Mouse (Mus musculus) heart, postnatal 0 days (tissue): ENCODE measurements around the gene Fcer1a. TPM values are rescaled to one million over a fixed set of nuclear protein-coding genes. Genes with fewer than 3 reads are reported as not detected.
"Not testable (repeated sequence)": the region's sequence is repeated elsewhere in the genome, so short reads cannot be mapped to it uniquely, and the experiment has no call there.

Source experiments
- ATAC-seq: fragments of 200-750 bp; cut with Nextera tagmentation; 2 replicates; pipeline ENCODE4 v1.8.0; 2017; ENCODE audit warnings: low read depth, moderate number of reproducible peaks, moderate library complexity; ENCODE audit not compliant: insufficient read depth
- DNase-seq: peaks from one replicate; pipeline ENCODE4 v3.0.0-alpha.2; 2016; ENCODE audit warnings: low spot score
- H3K27ac ChIP-seq: fragments of 300-500 bp; sonication (generic); 2 replicates; pipeline ENCODE4 v1.5.1; 2014; ENCODE audit warnings: low read depth, mild to moderate bottlenecking
- H3K27me3 ChIP-seq: fragments of 300-500 bp; sonication (generic); 2 replicates; pipeline ENCODE4 v1.6.1; 2014; ENCODE audit warnings: low read length, mixed read lengths; ENCODE audit not compliant: control insufficient read depth, insufficient read depth
- H3K36me3 ChIP-seq: fragments of 300-500 bp; sonication (generic); replicated peaks from 2 replicates; pipeline ENCODE4 v1.6.1; 2014; ENCODE audit warnings: low read length, mixed read lengths; ENCODE audit not compliant: control insufficient read depth, insufficient read depth
- H3K4me1 ChIP-seq: fragments of 300-500 bp; sonication (generic); 2 replicates; pipeline ENCODE4 v1.6.1; 2014; ENCODE audit warnings: antibody characterized with exemption; ENCODE audit not compliant: control insufficient read depth, insufficient read depth
- H3K4me2 ChIP-seq: fragments of 300-500 bp; sonication (generic); 2 replicates; pipeline ENCODE4 v1.6.1; 2014; ENCODE audit warnings: low read depth, mild to moderate bottlenecking, low read length, moderate library complexity
- H3K4me3 ChIP-seq: fragments of 300-500 bp; sonication (generic); 2 replicates; pipeline ENCODE4 v1.5.1; 2014; ENCODE audit warnings: low read depth, low read length
- H3K9ac ChIP-seq: fragments of 300-500 bp; sonication (generic); replicated peaks from 2 replicates; pipeline ENCODE4 v1.6.1; 2014; ENCODE audit warnings: low read depth, low read length, mixed read lengths
- H3K9me3 ChIP-seq: fragments of 300-500 bp; sonication (generic); replicated peaks from 2 replicates; pipeline ENCODE4 v1.6.1; 2016; ENCODE audit warnings: low read length; ENCODE audit not compliant: control insufficient read depth
- CTCF ChIP-seq: IDR thresholded peaks from 2 replicates; pipeline ENCODE4 v1.5.1; 2016; ENCODE audit warnings: antibody characterized with exemption, control low read depth, low read depth
- EP300 ChIP-seq: IDR thresholded peaks from 2 replicates; pipeline ENCODE4 v1.6.1; 2016; ENCODE audit warnings: antibody characterized with exemption, low read depth
- WGBS: fragments of 180-500 bp; shearing (Covaris S2); extraction: QIAGEN DNeasy Blood & Tissue Kit; methylation state at CpG from one replicate; pipeline ENCODE4 v1.1.7; 2014; 5-methylcytosine and 5-hydroxymethylcytosine counted together
- polyA plus RNA-seq: library from polyadenylated mRNA; unstranded; fragments of >200 nt; fragmentation: Nextera tagmentation; extraction: Ambion mirVana; gene quantifications from 2 replicates; pipeline ENCODE4 v1.2.1, GENCODE M21; 2015
- total RNA-seq: library from RNA; depleted of rRNA; stranded (reverse); fragments of >200 nt; gene quantifications from 2 replicates; pipeline ENCODE4 v1.2.3, GENCODE M21; 2014; ENCODE audit warnings: low replicate concordance; rRNA removed

Gene Fcer1a
- total RNA-seq (0.38 TPM in 1 of 2 replicates, not detected in the other), polyA plus RNA-seq (0.89 TPM in 2 replicates)

DNA sequence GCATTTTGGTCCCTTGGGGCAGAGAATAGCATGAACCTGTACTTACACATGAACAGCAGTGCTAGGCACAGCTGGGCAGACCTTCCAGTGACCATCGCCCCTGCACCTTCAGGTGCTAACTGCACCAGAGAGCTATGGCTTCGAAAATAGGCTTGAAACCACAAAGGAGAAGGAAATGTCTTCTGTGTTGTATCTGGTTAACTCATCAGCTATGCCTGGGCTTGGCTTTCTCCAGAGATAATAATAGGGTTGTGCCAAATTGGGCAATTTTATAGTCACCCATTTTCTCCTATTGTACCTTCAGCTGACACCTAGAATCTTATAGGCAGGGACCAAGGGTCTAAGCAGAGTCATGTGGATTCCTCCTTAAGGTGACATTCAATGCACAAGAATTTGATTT lies at the start of gene Fcer1a:
Fcer1a (minus strand) TSS at position 134 of the 400 bp plus-strand sequence.
- no peaks in the 10 kb centered on the region for H3K9me3 ChIP-seq
- no peak for TF ChIP-seq CTCF
- no peak for TF ChIP-seq EP300
- no peak within 1 kb of the TSS for H3K4me3 ChIP-seq
- H3K9ac ChIP-seq: no peak within 1 kb of the TSS
- WGBS: 61% methylated on average over 2 of the region's 2 CpGs
- DNase-seq: no peak
- H3K27ac ChIP-seq: no peak within 1 kb of the TSS
- H3K4me2 ChIP-seq: no peak within 1 kb of the TSS
- H3K27me3 ChIP-seq: no peaks in the 10 kb centered on the region
- no peak for ATAC-seq
- no peaks in the 10 kb centered on the region for H3K36me3 ChIP-seq
- no peaks in the 10 kb centered on the region for H3K4me1 ChIP-seq

DNA sequence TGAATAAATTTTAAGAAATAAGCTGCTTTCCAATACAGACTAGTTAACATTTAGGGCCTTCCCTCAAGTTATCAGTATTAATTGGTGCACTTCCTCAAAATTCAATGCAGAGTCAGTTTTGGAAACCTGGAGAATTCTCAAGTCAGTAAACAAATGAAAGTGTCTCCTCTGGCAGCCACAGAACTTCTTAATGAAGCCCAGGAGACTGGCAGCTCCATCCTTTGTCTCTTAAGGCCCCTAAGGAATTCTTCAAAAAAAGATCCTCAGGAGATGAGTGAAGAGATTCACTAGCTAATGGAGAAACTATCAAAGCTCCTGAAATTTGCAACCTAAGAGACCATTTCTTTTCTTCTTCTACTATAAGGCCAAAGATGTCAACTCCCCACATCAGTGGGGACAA lies 38.7 kb upstream of the Fcer1a start, which contains the start of gene Olfr418:
Olfr418 (plus strand) TSS at position 301 of the 400 bp plus-strand sequence.
- H3K27ac ChIP-seq: no peak within 1 kb of the TSS
- H3K4me1 ChIP-seq: no peaks in the 10 kb centered on the region
- DNase-seq: no peak
- H3K9me3 ChIP-seq: no peaks in the 10 kb centered on the region
- H3K4me3 ChIP-seq: no peak within 1 kb of the TSS
- no peak within 1 kb of the TSS for H3K4me2 ChIP-seq
- no peak for ATAC-seq
- no peak within 1 kb of the TSS for H3K9ac ChIP-seq
- H3K36me3 ChIP-seq: no peaks in the 10 kb centered on the region
- no peak for TF ChIP-seq CTCF
- no peaks in the 10 kb centered on the region for H3K27me3 ChIP-seq

DNA sequence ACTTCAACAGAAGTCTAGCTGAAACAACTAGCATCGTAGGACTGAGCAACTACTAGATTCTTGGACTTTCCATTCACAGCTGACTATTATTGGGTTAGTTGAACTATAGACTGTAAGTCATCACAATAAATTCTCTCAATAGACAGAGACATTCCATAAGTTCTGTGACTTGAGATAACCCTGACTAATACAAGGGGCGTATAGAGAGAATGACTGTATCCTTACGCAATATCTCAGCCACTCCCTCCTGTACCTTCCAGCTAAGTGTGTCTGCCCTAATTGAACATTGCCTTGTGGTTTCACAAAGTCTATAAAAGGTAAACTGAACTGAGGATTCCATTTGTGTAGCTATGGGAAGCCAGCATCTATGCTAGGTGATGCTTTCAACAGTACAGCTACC lies 22.9 kb upstream of the Fcer1a start:
- H3K9ac ChIP-seq: no peak overlapping the region
- TF ChIP-seq EP300 (no peak), CTCF (no peak)
- H3K9me3 ChIP-seq: no peaks in the 10 kb centered on the region
- no peak overlapping the region for H3K4me2 ChIP-seq
- no peaks in the 10 kb centered on the region for H3K36me3 ChIP-seq
- no peaks in the 10 kb centered on the region for H3K27me3 ChIP-seq
- DNase-seq: no peak
- WGBS: 75% methylated on average over 3 of the region's 3 CpGs
- no peaks in the 10 kb centered on the region for H3K4me1 ChIP-seq
- ATAC-seq: no peak
- no peak overlapping the region for H3K4me3 ChIP-seq
- no peak overlapping the region for H3K27ac ChIP-seq

DNA sequence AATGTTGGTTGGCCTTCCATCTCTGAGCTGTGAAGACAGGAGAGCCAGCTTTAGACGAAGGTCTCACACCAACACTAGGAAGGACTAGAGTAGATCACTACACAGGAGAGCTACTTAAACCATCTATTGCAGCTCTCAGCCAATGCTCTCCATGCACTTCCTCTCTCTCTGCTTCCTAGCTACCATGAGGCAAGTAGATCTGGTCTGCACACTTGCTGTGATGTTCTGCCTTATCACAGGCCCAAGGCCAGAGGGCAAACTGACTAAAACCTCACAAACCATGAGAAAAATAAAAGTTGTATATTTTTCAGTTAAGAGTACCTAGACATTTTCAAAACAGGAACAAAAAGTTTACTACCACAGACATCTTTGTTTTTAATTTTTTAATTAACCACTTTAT lies 10.0 kb upstream of the Fcer1a start:
- not testable (repeated sequence) for H3K4me1 ChIP-seq, H3K9ac ChIP-seq, H3K9me3 ChIP-seq, H3K4me3 ChIP-seq, ATAC-seq, H3K4me2 ChIP-seq, DNase-seq, H3K36me3 ChIP-seq, H3K27me3 ChIP-seq, H3K27ac ChIP-seq
- 63% methylated on average over 1 of the region's 1 CpGs for WGBS

DNA sequence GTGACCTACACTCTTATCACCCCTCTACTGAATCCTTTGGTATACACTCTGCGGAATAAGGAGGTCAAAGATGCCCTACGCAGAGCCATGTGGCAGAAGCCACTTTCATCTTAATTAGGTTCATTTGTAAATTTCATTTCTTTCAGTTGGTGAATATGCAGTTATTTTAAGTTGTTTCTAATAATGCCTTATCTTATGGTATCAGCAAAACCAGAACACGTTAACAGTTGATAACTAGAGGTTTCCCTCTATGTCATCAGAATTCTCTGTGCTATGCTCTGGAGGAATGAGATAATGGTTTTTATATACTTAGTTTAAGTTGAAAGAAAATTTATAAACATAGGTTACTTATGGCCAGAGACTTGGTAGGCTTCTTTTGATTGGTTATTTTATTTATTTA lies 10.5 kb downstream of the Fcer1a start:
- H3K9me3 ChIP-seq: no peaks in the 10 kb centered on the region
- H3K36me3 ChIP-seq: no peaks in the 10 kb centered on the region
- no peak for TF ChIP-seq CTCF
- no peak for TF ChIP-seq EP300
- no peak overlapping the region for H3K27ac ChIP-seq
- no peaks in the 10 kb centered on the region for H3K27me3 ChIP-seq
- DNase-seq (no peak), ATAC-seq (no peak)
- H3K4me3 ChIP-seq: no peak overlapping the region
- WGBS: 67% methylated on average over 3 of the region's 3 CpGs
- H3K4me2 ChIP-seq: no peak overlapping the region
- H3K4me1 ChIP-seq: no peaks in the 10 kb centered on the region
- H3K9ac ChIP-seq: no peak overlapping the region

DNA sequence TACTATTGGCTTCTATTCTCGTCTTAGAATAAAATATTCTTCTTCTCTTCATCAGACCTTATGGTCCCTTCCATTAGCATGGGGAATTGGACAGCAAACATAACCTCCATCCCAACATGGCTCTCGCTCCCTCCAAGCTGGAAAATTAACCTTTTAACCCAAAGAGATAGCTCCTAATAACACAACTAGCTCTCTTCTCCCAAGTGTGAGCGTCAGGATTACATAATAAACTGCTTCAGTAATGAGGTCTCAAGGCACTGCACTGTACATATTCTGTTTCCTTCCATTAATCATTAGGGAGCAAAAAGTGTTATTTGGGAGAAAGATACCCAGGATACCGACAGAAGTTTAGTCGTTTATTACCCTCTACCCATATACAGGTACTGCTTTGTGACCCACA lies 14.9 kb downstream of the Fcer1a start, which contains the start of gene Olfr1404:
Olfr1404 (plus strand) TSS at position 301 of the 400 bp plus-strand sequence.
- Histone ChIP-seq H3K4me3 (no peak within 1 kb of the TSS), H3K27me3 (no peaks in the 10 kb centered on the region), H3K9ac (no peak within 1 kb of the TSS), H3K9me3 (no peaks in the 10 kb centered on the region), H3K4me2 (no peak within 1 kb of the TSS), H3K4me1 (no peaks in the 10 kb centered on the region), H3K27ac (no peak within 1 kb of the TSS), H3K36me3 (no peaks in the 10 kb centered on the region)
- 71% methylated on average over 5 of the region's 5 CpGs for WGBS
- DNase-seq: no peak
- TF ChIP-seq CTCF: no peak
- no peak for TF ChIP-seq EP300
- ATAC-seq: no peak
